8 mouse cellular contexts compared by ENCODE assay signal in genomic region chr9:116639597-116640301, GRCm38 (mm10).
DNase-seq lines count a peak whose midpoint lies in the region; ATAC-seq lines count a peak whose summit lies in the region.
"Had no signal": no experiment of that assay in that cellular context is flagged by ENCODE, and none has a peak within 500 bp of the region (broad histone marks: within the 10 kb centered on the region; RNA-seq: fewer than 3 reads in every experiment).

No protein-coding gene starts in this region.

- no peak overlapping the region for H3K4me2 ChIP-seq in lung, embryonic 15.5 days
- 0 out of 2 replicates have a peak overlapping the region, but pooled peaks have one; percentile 5 for H3K4me2 ChIP-seq in heart, embryonic 14.5 days (ENCODE audit: low read length)
- no peak overlapping the region for H3K4me2 ChIP-seq in hindbrain, embryonic 14.5 days (replicated peaks)
- H3K4me2 ChIP-seq: hindbrain, embryonic 12.5 days had no signal

- peaks cover 14% of the 10 kb centered on the region for H3K4me1 ChIP-seq in lung, embryonic 15.5 days
- H3K4me1 ChIP-seq in heart, embryonic 14.5 days (ENCODE audit: control insufficient read depth in 2 of 2, insufficient read depth in 2 of 2, low read length in 2 of 2): peaks cover 16 to 33% of the 10 kb centered on the region in 2 experiments
- 0 out of 2 replicates have a peak, but pooled peaks cover 4% of the 10 kb centered on the region for H3K4me1 ChIP-seq in hindbrain, embryonic 14.5 days (replicated peaks; ENCODE audit: control insufficient read depth, insufficient read depth, low read length)
- H3K4me1 ChIP-seq: hindbrain, embryonic 12.5 days had no signal

- no peak overlapping the region for H3K9ac ChIP-seq in lung, embryonic 15.5 days
- peak overlapping the region; percentile 12; the same call in 1 of the 2 replicates for H3K9ac ChIP-seq in heart, embryonic 14.5 days (ENCODE audit: low read length)
- no peak overlapping the region for H3K9ac ChIP-seq in hindbrain, embryonic 14.5 days
- H3K9ac ChIP-seq: hindbrain, embryonic 12.5 days had no signal

- DNase-seq in lung, postnatal 14 days: no peak
- peak; percentile 25 to 37 for DNase-seq in adrenal gland, postnatal 36 days
- DNase-seq in retina, embryonic 14.5 days (ENCODE audit: low spot score): peak; percentile 22
- DNase-seq in spleen, adult 18-20 months: no peak
- no peak for DNase-seq in hindbrain, embryonic 14.5 days (ENCODE audit: low spot score)

- H3K36me3 ChIP-seq in lung, embryonic 15.5 days: no peaks in the 10 kb centered on the region
- no peaks in the 10 kb centered on the region for H3K36me3 ChIP-seq in heart, embryonic 14.5 days (ENCODE audit: control insufficient read depth, insufficient read depth, low read length)
- H3K36me3 ChIP-seq in hindbrain, embryonic 14.5 days (replicated peaks; ENCODE audit: control insufficient read depth, insufficient read depth): no peaks in the 10 kb centered on the region
- H3K36me3 ChIP-seq: hindbrain, embryonic 12.5 days had no signal

- H3K9me3 ChIP-seq in lung, embryonic 15.5 days: no peaks in the 10 kb centered on the region
- H3K9me3 ChIP-seq in heart, embryonic 14.5 days (ENCODE audit: control insufficient read depth, low read length): 0 out of 2 replicates have a peak, but pooled peaks cover 2% of the 10 kb centered on the region
- H3K9me3 ChIP-seq in hindbrain, embryonic 14.5 days (ENCODE audit: control insufficient read depth, low read length): peaks cover 7% of the 10 kb centered on the region; the same call in 1 of the 2 replicates
- H3K9me3 ChIP-seq: hindbrain, embryonic 12.5 days had no signal

- no peak overlapping the region for H3K4me3 ChIP-seq in lung, embryonic 15.5 days
- no peak overlapping the region for H3K4me3 ChIP-seq in heart, embryonic 14.5 days (ENCODE audit: control insufficient read depth in 1 of 2, insufficient read depth in 1 of 2, low read depth in 1 of 2, low read length in 2 of 2)
- no peak overlapping the region for H3K4me3 ChIP-seq in hindbrain, embryonic 14.5 days (replicated peaks; ENCODE audit: low read length)
- H3K4me3 ChIP-seq: hindbrain, embryonic 12.5 days had no signal

- H3K27me3 ChIP-seq in lung, embryonic 15.5 days: no peaks in the 10 kb centered on the region
- no peaks in the 10 kb centered on the region for H3K27me3 ChIP-seq in heart, embryonic 14.5 days (ENCODE audit: control insufficient read depth, insufficient read depth, low read length)
- H3K27me3 ChIP-seq in hindbrain, embryonic 14.5 days (ENCODE audit: control insufficient read depth, insufficient read depth, low read length): no peaks in the 10 kb centered on the region
- H3K27me3 ChIP-seq: hindbrain, embryonic 12.5 days had no signal

- ATAC-seq in lung, embryonic 15.5 days (ENCODE audit: borderline replicate concordance, extremely low read depth, low FRiP score, low TSS enrichment): 0 out of 2 replicates have a peak, but pooled peaks have one; percentile 35
- ATAC-seq in heart, embryonic 14.5 days (ENCODE audit: insufficient number of reproducible peaks, insufficient read depth, low FRiP score, low read depth): peak; percentile 75
- ATAC-seq in hindbrain, embryonic 14.5 days (ENCODE audit: low FRiP score): no peak

- WGBS in lung, embryonic 15.5 days: 25% methylated on average over 8 of the region's 8 CpGs
- 28% methylated on average over 8 of the region's 8 CpGs for WGBS in heart, embryonic 14.5 days
- WGBS in hindbrain, embryonic 14.5 days: 56% methylated on average over 8 of the region's 8 CpGs

- peak overlapping the region; percentile 45 for H3K27ac ChIP-seq in lung, embryonic 15.5 days
- H3K27ac ChIP-seq in heart, embryonic 14.5 days (replicated peaks in 1 of 2; ENCODE audit: control insufficient read depth in 1 of 2, insufficient read depth in 1 of 2, low read depth in 2 of 2, low read length in 2 of 2): peak overlapping the region; percentile 91 to 98
- no peak overlapping the region for H3K27ac ChIP-seq in hindbrain, embryonic 14.5 days
- H3K27ac ChIP-seq: hindbrain, embryonic 12.5 days had no signal

Comparison
In these comparisons a context has a peak if more than half of its experiments do, and no peak if none do; other contexts are left out.
1. DNase-seq: peak in adrenal gland, postnatal 36 days (2 of 2) and retina, embryonic 14.5 days (single experiment); none in lung, postnatal 14 days (single experiment), spleen, adult 18-20 months (0 of 2) and hindbrain, embryonic 14.5 days (single experiment).